Mouse (Mus musculus) erythroblast, adult 5-6 weeks (primary cell): ENCODE measurements around the gene Cisd1. TPM values are rescaled to one million over a fixed set of nuclear protein-coding genes. Genes with fewer than 3 reads are reported as not detected.

Experiments
- ATAC-seq: replicated peaks from 2 replicates; pipeline ENCODE4 v1.8.0; 2016; ENCODE audit warnings: moderate number of reproducible peaks, mild to moderate bottlenecking, moderate TSS enrichment, inconsistent platforms; ENCODE audit not compliant: poor library complexity, low FRiP score, severe bottlenecking
- total RNA-seq, 2 experiments: library from RNA; stranded (forward) in 1 of 2; stranded (reverse) in 1 of 2; fragments of 150-400 nt in 1 of 2; fragments of 200-764, 138-1000 nt in 1 of 2; gene quantifications; 2 replicates each; pipeline versions ENCODE4 v1.2.3 to v1.2.4; 2015 to 2017; ENCODE audit warnings: low replicate concordance in 2 of 2

The Cisd1 gene
- total RNA-seq, 2 experiments from 2014 or later = 4.1 to 10.0 TPM

- no peak for ATAC-seq
Observed at GRCm38 (mm10) chr10:71284131-71284510, 60.6 kb downstream of the Cisd1 start.

Other genes starting within 250 kb of the Cisd1 start
- not detected in 2 replicates for gene Bicc1, start 185.3 kb downstream of the Cisd1 start, total RNA-seq (2015; ENCODE audit: low replicate concordance)
- gene Bicc1, start 185.3 kb downstream of the Cisd1 start, total RNA-seq (2017; ENCODE audit: low replicate concordance) = not detected in 2 replicates
- 4.0 and 8.4 TPM in 2 replicates for gene Tfam, start 106.7 kb downstream of the Cisd1 start, total RNA-seq (2015; ENCODE audit: low replicate concordance)
- gene Tfam, start 106.7 kb downstream of the Cisd1 start, total RNA-seq (2017; ENCODE audit: low replicate concordance) = 17.6 and 46.9 TPM in 2 replicates
- 9.0 and 21.1 TPM in 2 replicates for gene Ube2d1, start 59.7 kb downstream of the Cisd1 start, total RNA-seq (2015; ENCODE audit: low replicate concordance)
- gene Ube2d1, start 59.7 kb downstream of the Cisd1 start, total RNA-seq (2017; ENCODE audit: low replicate concordance) = 2.6 and 6.4 TPM in 2 replicates
- gene Ipmk, start 2.8 kb upstream of the Cisd1 start, total RNA-seq (2015; ENCODE audit: low replicate concordance) = 14.0 and 23.2 TPM in 2 replicates
- gene Ipmk, start 2.8 kb upstream of the Cisd1 start, total RNA-seq (2017; ENCODE audit: low replicate concordance) = 10.5 and 12.4 TPM in 2 replicates